Mouse (Mus musculus): ENCODE data around the gene Rpl12.

Rpl12 gene

GRCm38 (mm10) chr2:32940483-32940882 lies 20.9 kb upstream of the Rpl12 start:
- no peak for DNase-seq (ENCODE audit: low spot score)

- no peak for DNase-seq (ENCODE audit: low spot score)
Measured at GRCm38 (mm10) chr2:32947454-32947853, 13.9 kb upstream of the Rpl12 start.

- DNase-seq (ENCODE audit: low spot score) = no peak
Measured at GRCm38 (mm10) chr2:32954581-32954980, 6.8 kb upstream of the Rpl12 start.

- DNase-seq (ENCODE audit: low spot score) = no peak
Measured at GRCm38 (mm10) chr2:32957344-32957743, 4.0 kb upstream of the Rpl12 start.

GRCm38 (mm10) chr2:32960273-32960672 lies 1.1 kb upstream of the Rpl12 start:
- DNase-seq (ENCODE audit: low spot score) = no peak

- no peak for DNase-seq (ENCODE audit: low spot score)
Measured at GRCm38 (mm10) chr2:32962062-32962874, 909 bp downstream of the Rpl12 start.

GRCm38 (mm10) chr2:32962875-32963220 lies 1.5 kb downstream of the Rpl12 start:
- no peak for DNase-seq (ENCODE audit: low spot score)

GRCm38 (mm10) chr2:32963544-32963943 lies 2.2 kb downstream of the Rpl12 start:
- no peak for DNase-seq (ENCODE audit: low spot score)

- no peak for DNase-seq (ENCODE audit: low spot score)
Measured at GRCm38 (mm10) chr2:32963981-32964380, 2.6 kb downstream of the Rpl12 start.

- DNase-seq (ENCODE audit: low spot score) = no peak
Measured at GRCm38 (mm10) chr2:32964659-32965457, 3.5 kb downstream of the Rpl12 start.

- DNase-seq (ENCODE audit: low spot score) = no peak
Measured at GRCm38 (mm10) chr2:32965511-32966183, 4.3 kb downstream of the Rpl12 start.

- no peak for DNase-seq (ENCODE audit: low spot score)
Measured at GRCm38 (mm10) chr2:32966184-32966688, 4.9 kb downstream of the Rpl12 start.

- peak; percentile 87 for DNase-seq (ENCODE audit: low spot score)
Measured at GRCm38 (mm10) chr2:32966689-32967631, 5.6 kb downstream of the Rpl12 start.

- no peak for DNase-seq (ENCODE audit: low spot score)
Measured at GRCm38 (mm10) chr2:32968024-32968614, 6.8 kb downstream of the Rpl12 start.

- peak; percentile 51 for DNase-seq (ENCODE audit: low spot score)
Measured at GRCm38 (mm10) chr2:32969326-32969725, 8.0 kb downstream of the Rpl12 start.

- no peak for DNase-seq (ENCODE audit: low spot score)
Measured at GRCm38 (mm10) chr2:32971235-32971634, 9.9 kb downstream of the Rpl12 start.

GRCm38 (mm10) chr2:32974216-32974615 lies 12.9 kb downstream of the Rpl12 start:
- no peak for DNase-seq (ENCODE audit: low spot score)

- DNase-seq (ENCODE audit: low spot score) = no peak
Measured at GRCm38 (mm10) chr2:32977114-32977513, 15.8 kb downstream of the Rpl12 start.

- DNase-seq (ENCODE audit: low spot score) = no peak
Measured at GRCm38 (mm10) chr2:32978675-32979074, 17.3 kb downstream of the Rpl12 start.

GRCm38 (mm10) chr2:32979675-32980074 lies 18.3 kb downstream of the Rpl12 start:
- DNase-seq (ENCODE audit: low spot score) = no peak

- DNase-seq (ENCODE audit: low spot score) = no peak
Measured at GRCm38 (mm10) chr2:32981281-32981680, 19.9 kb downstream of the Rpl12 start.

Data from layer of hippocampus, adult 11-12 months (tissue).